Mouse (Mus musculus) small intestine, adult 2 months (tissue): ENCODE data around the gene Olfr97.

Experiments used
- CTCF ChIP-seq: fragments of 200-500 bp; IDR thresholded peaks from 2 replicates; pipeline ENCODE4 v1.5.1; 2012; ENCODE audit warnings: low read depth, mild to moderate bottlenecking, control low read depth, inconsistent platforms, low read length, moderate library complexity, mixed read lengths; ENCODE audit not compliant: insufficient replicate concordance, insufficient read length; ENCODE audit errors: extremely low read depth
- POLR2A ChIP-seq: fragments of 200-500 bp; IDR thresholded peaks from 2 replicates; pipeline ENCODE4 v1.6.1; 2012; ENCODE audit warnings: low read depth, mild to moderate bottlenecking, control low read depth, inconsistent platforms, low read length, moderate library complexity

GRCm38 (mm10) chr17:37221879-37222278 lies 15.3 kb downstream of the Olfr97 start:
- TF ChIP-seq CTCF, result no peak
- TF ChIP-seq POLR2A, result no peak
